ENCODE assay signal across 10 mouse cellular contexts in the genomic region with DNA sequence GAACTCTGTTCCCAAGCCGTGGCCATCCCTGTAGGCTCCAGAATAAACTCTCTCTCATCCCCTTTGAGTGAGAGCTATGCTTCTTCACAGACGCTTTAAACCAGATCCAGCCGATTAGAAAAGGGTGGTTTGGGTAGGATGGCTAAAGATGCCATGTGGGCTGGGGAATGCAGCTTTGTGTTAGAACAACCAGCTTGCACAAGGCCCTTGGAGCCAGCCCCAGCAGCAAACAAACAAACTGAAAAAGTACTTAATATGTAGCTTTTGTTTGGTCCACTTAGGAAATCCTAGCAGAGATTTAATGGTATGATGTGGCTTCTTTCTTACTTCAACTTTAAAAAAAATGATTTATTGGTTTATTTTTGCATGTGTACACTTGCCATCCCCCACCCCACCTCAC.
A peak's percentile ranks its signal among the peaks of the same experiment; 100 is the strongest.
DNase-seq lines count a peak whose midpoint lies in the region; ATAC-seq lines count a peak whose summit lies in the region.
"Had no signal": no experiment of that assay in that cellular context is flagged by ENCODE, and none has a peak within 500 bp of the region (broad histone marks: within the 10 kb centered on the region; RNA-seq: fewer than 3 reads in every experiment).

No protein-coding gene starts in this region.

- WGBS in forebrain, embryonic 10.5 days: 67% methylated on average over 3 of the region's 3 CpGs
- WGBS in forebrain, embryonic 13.5 days: 29% methylated on average over 3 of the region's 3 CpGs
- 50% methylated on average over 3 of the region's 3 CpGs for WGBS in kidney, embryonic 15.5 days
- WGBS in limb, embryonic 13.5 days: 41% methylated on average over 3 of the region's 3 CpGs

- no peak for ATAC-seq in forebrain, embryonic 13.5 days
- ATAC-seq in kidney, embryonic 15.5 days (replicated peaks; ENCODE audit: low FRiP score): no peak
- ATAC-seq in limb, embryonic 13.5 days (ENCODE audit: low FRiP score, low read depth): no peak

- H3K27me3 ChIP-seq in forebrain, embryonic 10.5 days (ENCODE audit: poor library complexity, severe bottlenecking): peaks cover 74% of the 10 kb centered on the region
- H3K27me3 ChIP-seq in forebrain, embryonic 13.5 days: 0 out of 2 replicates have a peak, but pooled peaks cover 2% of the 10 kb centered on the region
- no peaks in the 10 kb centered on the region for H3K27me3 ChIP-seq in kidney, embryonic 15.5 days
- no peaks in the 10 kb centered on the region for H3K27me3 ChIP-seq in limb, embryonic 13.5 days

- no peak overlapping the region for H3K9ac ChIP-seq in forebrain, embryonic 13.5 days
- no peak overlapping the region for H3K9ac ChIP-seq in kidney, embryonic 15.5 days
- no peak overlapping the region for H3K9ac ChIP-seq in limb, embryonic 13.5 days

- peaks cover 4% of the 10 kb centered on the region; the same call in 1 of the 2 replicates for H3K9me3 ChIP-seq in forebrain, embryonic 10.5 days
- no peaks in the 10 kb centered on the region for H3K9me3 ChIP-seq in forebrain, embryonic 13.5 days (replicated peaks)
- H3K9me3 ChIP-seq in kidney, embryonic 15.5 days (replicated peaks): no peaks in the 10 kb centered on the region
- H3K9me3 ChIP-seq in limb, embryonic 13.5 days: peaks cover 3% of the 10 kb centered on the region; the same call in 1 of the 2 replicates

- no peaks in the 10 kb centered on the region for H3K36me3 ChIP-seq in forebrain, embryonic 10.5 days (replicated peaks)
- H3K36me3 ChIP-seq in forebrain, embryonic 13.5 days (ENCODE audit: poor library complexity, severe bottlenecking): no peaks in the 10 kb centered on the region
- no peaks in the 10 kb centered on the region for H3K36me3 ChIP-seq in kidney, embryonic 15.5 days
- H3K36me3 ChIP-seq in limb, embryonic 13.5 days: no peaks in the 10 kb centered on the region

- H3K4me3 ChIP-seq in forebrain, embryonic 10.5 days: no peak overlapping the region
- no peak overlapping the region for H3K4me3 ChIP-seq in forebrain, embryonic 13.5 days
- H3K4me3 ChIP-seq in kidney, embryonic 15.5 days (replicated peaks): no peak overlapping the region
- H3K4me3 ChIP-seq in limb, embryonic 13.5 days: no peak overlapping the region

- H3K27ac ChIP-seq in forebrain, embryonic 10.5 days: 0 out of 2 replicates have a peak overlapping the region, but pooled peaks have one; percentile 65
- H3K27ac ChIP-seq in forebrain, embryonic 13.5 days: no peak overlapping the region
- peak overlapping the region; percentile 66; the same call in 1 of the 2 replicates for H3K27ac ChIP-seq in kidney, embryonic 15.5 days
- peak overlapping the region; percentile 78; the same call in 1 of the 2 replicates for H3K27ac ChIP-seq in limb, embryonic 13.5 days

- H3K4me1 ChIP-seq in forebrain, embryonic 10.5 days: peaks cover 19% of the 10 kb centered on the region
- peaks cover 12% of the 10 kb centered on the region for H3K4me1 ChIP-seq in forebrain, embryonic 13.5 days
- peaks cover 27% of the 10 kb centered on the region for H3K4me1 ChIP-seq in kidney, embryonic 15.5 days
- peaks cover 44% of the 10 kb centered on the region for H3K4me1 ChIP-seq in limb, embryonic 13.5 days

- no peak overlapping the region for H3K4me2 ChIP-seq in forebrain, embryonic 13.5 days
- H3K4me2 ChIP-seq in kidney, embryonic 15.5 days: no peak overlapping the region
- H3K4me2 ChIP-seq in limb, embryonic 13.5 days (replicated peaks): no peak overlapping the region

- no peak for DNase-seq in forebrain, embryonic 10.5 days (ENCODE audit: extremely low spot score, low spot score)
- DNase-seq in kidney, postnatal 14 days: no peak
- DNase-seq in adipocyte (ENCODE audit: low spot score): peak; percentile 64
- DNase-seq in adrenal gland, postnatal 10 days: no peak
- DNase-seq in adrenal gland, postnatal 25 days: no peak
- DNase-seq: cerebellum, adult 8-10 months; left cerebral cortex, postnatal 4 days had no signal
